Mouse (Mus musculus) liver, postnatal 0 days (tissue): ENCODE measurements around the gene Gspt1. TPM values are rescaled to one million over a fixed set of nuclear protein-coding genes. Genes with fewer than 3 reads are reported as not detected.

Experiments used
- ATAC-seq: fragments of 200-750 bp; cut with Nextera tagmentation; 2 replicates; pipeline ENCODE4 v1.8.0; 2017; ENCODE audit warnings: mild to moderate bottlenecking, moderate library complexity
- DNase-seq: peaks from one replicate; pipeline ENCODE4 v3.0.0-alpha.2; 2016
- H3K27ac ChIP-seq: fragments of 300-500 bp; sonication (generic); 2 replicates; pipeline ENCODE4 v1.5.1; 2014; ENCODE audit warnings: antibody characterized with exemption, moderate library complexity, mild to moderate bottlenecking, low read depth
- H3K27me3 ChIP-seq: fragments of 300-500 bp; sonication (generic); 2 replicates; pipeline ENCODE4 v1.6.1; 2014; ENCODE audit warnings: low read length, control low read depth, mixed read lengths; ENCODE audit not compliant: insufficient read depth
- H3K36me3 ChIP-seq: fragments of 300-500 bp; sonication (generic); replicated peaks from 2 replicates; pipeline ENCODE4 v1.6.1; 2014; ENCODE audit warnings: mild to moderate bottlenecking, control low read depth, low read length, moderate library complexity, mixed read lengths; ENCODE audit not compliant: insufficient read depth
- H3K4me1 ChIP-seq: fragments of 300-500 bp; sonication (generic); 2 replicates; pipeline ENCODE4 v1.6.1; 2014; ENCODE audit warnings: antibody characterized with exemption, mild to moderate bottlenecking, control low read depth; ENCODE audit not compliant: insufficient read depth
- H3K4me2 ChIP-seq: fragments of 300-500 bp; sonication (generic); 2 replicates; pipeline ENCODE4 v1.6.1; 2014; ENCODE audit warnings: low read depth, mild to moderate bottlenecking, low read length, moderate library complexity, mixed read lengths
- H3K4me3 ChIP-seq: fragments of 300-500 bp; sonication (generic); 2 replicates; pipeline ENCODE4 v1.5.1; 2014; ENCODE audit warnings: low read depth, low read length
- H3K9ac ChIP-seq: fragments of 300-500 bp; sonication (generic); replicated peaks from 2 replicates; pipeline ENCODE4 v1.6.1; 2014; ENCODE audit warnings: mild to moderate bottlenecking, moderate library complexity
- H3K9me3 ChIP-seq: fragments of 300-500 bp; sonication (generic); 2 replicates; pipeline ENCODE4 v1.6.1; 2016; ENCODE audit warnings: mild to moderate bottlenecking, control low read depth, low read length, mixed read lengths
- CTCF ChIP-seq: sonication (generic); IDR thresholded peaks from 2 replicates; pipeline ENCODE4 v1.5.1; 2016; ENCODE audit warnings: antibody characterized with exemption, low read depth
- EP300 ChIP-seq: IDR thresholded peaks from 2 replicates; pipeline ENCODE4 v1.6.1; 2016; ENCODE audit warnings: antibody characterized with exemption, low read depth, mild to moderate bottlenecking
- WGBS: fragments of 180-500 bp; shearing (Covaris S2); extraction: QIAGEN DNeasy Blood & Tissue Kit; methylation state at CpG from one replicate; pipeline ENCODE4 v1.1.7; 2014; ENCODE audit not compliant: insufficient replicate concordance; 5-methylcytosine and 5-hydroxymethylcytosine counted together
- polyA plus RNA-seq: library from polyadenylated mRNA; unstranded; fragments of >200 nt; fragmentation: Nextera tagmentation; extraction: Ambion mirVana; gene quantifications from 2 replicates; pipeline ENCODE4 v1.2.1, GENCODE M21; 2015

The Gspt1 gene
- polyA plus RNA-seq, 1 experiment from 2014 or later = 25.2 TPM

- no peaks in the 10 kb centered on the region for H3K27me3 ChIP-seq
- no peaks in the 10 kb centered on the region for H3K4me1 ChIP-seq
- H3K4me2 ChIP-seq = no peak overlapping the region
- 84% methylated on average over 2 of the region's 2 CpGs for WGBS
- H3K27ac ChIP-seq = no peak overlapping the region
- H3K4me3 ChIP-seq = no peak overlapping the region
- H3K36me3 ChIP-seq = no peaks in the 10 kb centered on the region
- no peak overlapping the region for H3K9ac ChIP-seq
- ATAC-seq = peak; percentile 62
- DNase-seq = no peak
- H3K9me3 ChIP-seq = no peaks in the 10 kb centered on the region
- TF ChIP-seq EP300 (no peak), CTCF (no peak)
These were observed 12.4 kb upstream of the Gspt1 start for GRCm38 (mm10) chr16:11266556-11266955.

- no peak overlapping the region for H3K4me3 ChIP-seq
- ATAC-seq (no peak), DNase-seq (no peak)
- no peak overlapping the region for H3K4me2 ChIP-seq
- no peaks in the 10 kb centered on the region for H3K4me1 ChIP-seq
- TF ChIP-seq EP300 (no peak), CTCF (no peak)
- H3K27ac ChIP-seq = no peak overlapping the region
- H3K9me3 ChIP-seq = no peaks in the 10 kb centered on the region
- H3K9ac ChIP-seq = no peak overlapping the region
- no peaks in the 10 kb centered on the region for H3K36me3 ChIP-seq
- no peaks in the 10 kb centered on the region for H3K27me3 ChIP-seq
These were observed 9.1 kb upstream of the Gspt1 start for GRCm38 (mm10) chr16:11263266-11263665.

DNA sequence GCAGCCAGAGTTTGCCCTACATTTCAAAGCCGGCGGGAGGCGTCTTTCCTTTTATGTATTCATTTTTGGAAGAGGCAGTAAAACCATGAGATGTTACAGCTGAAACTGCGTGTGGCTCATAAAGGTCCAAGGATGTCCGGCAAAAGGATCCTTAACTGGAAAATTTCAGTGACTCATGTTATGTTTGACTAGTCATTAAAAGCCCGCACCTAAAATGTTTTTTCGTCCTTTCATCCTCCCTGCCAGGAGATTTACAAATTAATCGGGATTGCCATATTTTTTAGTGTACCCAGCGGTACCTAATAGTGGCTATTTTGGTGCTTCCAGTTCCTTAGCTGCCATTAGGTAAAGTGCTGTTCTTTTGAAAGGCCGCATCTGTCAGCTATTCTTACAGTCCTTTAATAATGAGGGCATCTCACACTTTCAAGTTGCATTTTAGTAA, 619 bp upstream of the Gspt1 start:
- DNase-seq = no peak
- H3K27me3 ChIP-seq = no peaks in the 10 kb centered on the region
- peaks cover 18% of the 10 kb centered on the region for H3K4me1 ChIP-seq
- H3K9ac ChIP-seq = peak overlapping the region; percentile 80
- peak overlapping the region; percentile 90 for H3K4me2 ChIP-seq
- H3K27ac ChIP-seq = peak overlapping the region; percentile 99
- WGBS = 16% methylated on average over 10 of the region's 10 CpGs
- H3K9me3 ChIP-seq = no peaks in the 10 kb centered on the region
- peak overlapping the region; percentile 99 for H3K4me3 ChIP-seq
- no peak for TF ChIP-seq EP300
- no peak for TF ChIP-seq CTCF
- ATAC-seq = no peak
- H3K36me3 ChIP-seq = no peaks in the 10 kb centered on the region; the same call in 1 of the 2 replicates

GRCm38 (mm10) chr16:11253065-11253831, 877 bp downstream of the Gspt1 start:
- ATAC-seq (peak; percentile 21), DNase-seq (peak; percentile 74)
- WGBS = under 1% methylated on average over 57 of the region's 58 CpGs
- H3K9ac ChIP-seq = peak overlapping the region; percentile 98
- TF ChIP-seq CTCF (no peak), EP300 (no peak)
- H3K27ac ChIP-seq = peak overlapping the region; percentile 99
- no peaks in the 10 kb centered on the region for H3K9me3 ChIP-seq
- peak overlapping the region; percentile 90 for H3K4me2 ChIP-seq
- no peaks in the 10 kb centered on the region for H3K27me3 ChIP-seq
- H3K4me3 ChIP-seq = peak overlapping the region; percentile 99
- peaks cover 20% of the 10 kb centered on the region for H3K4me1 ChIP-seq
- no peaks in the 10 kb centered on the region; the same call in 1 of the 2 replicates for H3K36me3 ChIP-seq

- 53% methylated on average over 2 of the region's 2 CpGs for WGBS
These were observed 6.3 kb downstream of the Gspt1 start for GRCm38 (mm10) chr16:11247791-11248190.

DNA sequence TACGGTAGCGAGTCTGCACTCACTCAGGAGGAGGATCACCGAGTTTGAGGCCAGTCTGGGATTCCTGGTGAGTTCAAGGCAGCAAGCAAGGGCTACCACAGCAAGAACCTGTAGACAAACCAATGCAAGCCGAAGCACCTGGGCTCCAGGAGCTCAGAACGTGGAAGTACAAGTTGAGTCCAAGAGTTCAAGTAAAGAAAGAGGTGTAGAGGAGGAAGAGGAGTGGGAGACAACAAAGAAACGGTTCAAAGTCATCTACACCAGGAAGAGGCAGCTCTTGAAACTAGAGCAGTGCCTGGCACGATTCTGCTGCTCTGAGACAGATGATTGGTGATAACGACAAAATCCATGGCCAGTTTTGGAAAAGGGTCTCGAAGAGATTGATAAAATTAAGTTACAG, 8.4 kb downstream of the Gspt1 start:
- H3K27ac ChIP-seq = no peak overlapping the region
- 59% methylated on average over 9 of the region's 9 CpGs for whole genome bisulfite sequencing
- H3K4me3 ChIP-seq = no peak overlapping the region
- H3K4me1 ChIP-seq = peaks cover 16% of the 10 kb centered on the region
- H3K36me3 ChIP-seq = no peaks in the 10 kb centered on the region; the same call in 1 of the 2 replicates
- ATAC-seq (no peak), DNase-seq (no peak)
- H3K4me2 ChIP-seq = no peak overlapping the region
- TF ChIP-seq EP300 (no peak), CTCF (no peak)
- H3K27me3 ChIP-seq = no peaks in the 10 kb centered on the region
- H3K9ac ChIP-seq = no peak overlapping the region
- no peaks in the 10 kb centered on the region for H3K9me3 ChIP-seq

More at GRCm38 (mm10) chr16:11247791-11248190, 6.3 kb downstream of the Gspt1 start:
- no peaks in the 10 kb centered on the region for H3K9me3 ChIP-seq
- no peaks in the 10 kb centered on the region; the same call in 1 of the 2 replicates for H3K36me3 ChIP-seq
- H3K4me3 ChIP-seq = no peak overlapping the region
- no peak for TF ChIP-seq EP300
- TF ChIP-seq CTCF = no peak
- no peak overlapping the region for H3K4me2 ChIP-seq
- H3K4me1 ChIP-seq = peaks cover 30% of the 10 kb centered on the region
- H3K9ac ChIP-seq = no peak overlapping the region
- ATAC-seq = no peak
- H3K27ac ChIP-seq = no peak overlapping the region
- no peak for DNase-seq
- H3K27me3 ChIP-seq = no peaks in the 10 kb centered on the region
